Mouse (Mus musculus): ENCODE results near the gene Fam89a. TPM values are rescaled to one million over a fixed set of nuclear protein-coding genes. Genes with fewer than 3 reads are reported as not detected.

Gene Fam89a
- polyA plus RNA-seq, 1 experiment from 2014 or later: 0.38 TPM

GRCm38 (mm10) chr8:124739268-124739667, 12.4 kb downstream of the Fam89a start:
- no peak overlapping the region for H3K4me2 ChIP-seq (ENCODE audit: low read length)
- peaks cover 21% of the 10 kb centered on the region for H3K36me3 ChIP-seq (ENCODE audit: control insufficient read depth, insufficient read depth, low read length)
- H3K9ac ChIP-seq (ENCODE audit: low read length): no peak overlapping the region
- no peak overlapping the region for H3K4me3 ChIP-seq (ENCODE audit: low read depth, low read length)
- H3K9me3 ChIP-seq (replicated peaks; ENCODE audit: control insufficient read depth, low read length): no peaks in the 10 kb centered on the region
- H3K27me3 ChIP-seq (replicated peaks; ENCODE audit: control insufficient read depth, insufficient read depth, low read length): no peaks in the 10 kb centered on the region
- 81% methylated on average over 1 of the region's 1 CpGs for WGBS
- DNase-seq (ENCODE audit: low spot score): peak; percentile 50
- ATAC-seq: no peak
- H3K27ac ChIP-seq (ENCODE audit: low read depth, low read length): no peak overlapping the region
- no peaks in the 10 kb centered on the region for H3K4me1 ChIP-seq (ENCODE audit: control insufficient read depth, insufficient read depth, low read length)

- whole genome bisulfite sequencing: 60% methylated on average over 3 of the region's 3 CpGs
- peaks cover 54% of the 10 kb centered on the region for H3K36me3 ChIP-seq (ENCODE audit: control insufficient read depth, insufficient read depth, low read length)
- no peak overlapping the region for H3K27ac ChIP-seq (ENCODE audit: low read depth, low read length)
- no peak for DNase-seq (ENCODE audit: low spot score)
- no peaks in the 10 kb centered on the region for H3K4me1 ChIP-seq (ENCODE audit: control insufficient read depth, insufficient read depth, low read length)
- H3K9ac ChIP-seq (ENCODE audit: low read length): no peak overlapping the region
- H3K4me2 ChIP-seq (ENCODE audit: low read length): no peak overlapping the region
- no peaks in the 10 kb centered on the region for H3K9me3 ChIP-seq (replicated peaks; ENCODE audit: control insufficient read depth, low read length)
- ATAC-seq: no peak
- H3K27me3 ChIP-seq (replicated peaks; ENCODE audit: control insufficient read depth, insufficient read depth, low read length): no peaks in the 10 kb centered on the region
- no peak overlapping the region for H3K4me3 ChIP-seq (ENCODE audit: low read depth, low read length)
Measured at GRCm38 (mm10) chr8:124735371-124735911, 16.2 kb downstream of the Fam89a start.

- Histone ChIP-seq H3K27ac (ENCODE audit: low read depth, low read length) (no peak overlapping the region), H3K9me3 (replicated peaks; ENCODE audit: control insufficient read depth, low read length) (no peaks in the 10 kb centered on the region), H3K4me3 (ENCODE audit: low read depth, low read length) (no peak overlapping the region), H3K9ac (ENCODE audit: low read length) (no peak overlapping the region), H3K4me1 (ENCODE audit: control insufficient read depth, insufficient read depth, low read length) (no peaks in the 10 kb centered on the region), H3K4me2 (ENCODE audit: low read length) (no peak overlapping the region), H3K36me3 (ENCODE audit: control insufficient read depth, insufficient read depth, low read length) (peaks cover 80% of the 10 kb centered on the region), H3K27me3 (replicated peaks; ENCODE audit: control insufficient read depth, insufficient read depth, low read length) (no peaks in the 10 kb centered on the region)
- DNase-seq (ENCODE audit: low spot score) (no peak), ATAC-seq (no peak)
- WGBS: 89% methylated on average over 8 of the region's 8 CpGs
Measured at GRCm38 (mm10) chr8:124732828-124733227, 18.8 kb downstream of the Fam89a start.

GRCm38 (mm10) chr8:124724301-124724700, 27.3 kb downstream of the Fam89a start:
- no peak for ATAC-seq
- no peak overlapping the region for H3K9ac ChIP-seq (ENCODE audit: low read length)
- H3K4me3 ChIP-seq (ENCODE audit: low read depth, low read length): no peak overlapping the region
- 96% methylated on average over 7 of the region's 7 CpGs for WGBS
- peaks cover 18% of the 10 kb centered on the region for H3K4me1 ChIP-seq (ENCODE audit: control insufficient read depth, insufficient read depth, low read length)
- no peaks in the 10 kb centered on the region for H3K27me3 ChIP-seq (replicated peaks; ENCODE audit: control insufficient read depth, insufficient read depth, low read length)
- peaks cover 35% of the 10 kb centered on the region for H3K36me3 ChIP-seq (ENCODE audit: control insufficient read depth, insufficient read depth, low read length)
- H3K9me3 ChIP-seq (replicated peaks; ENCODE audit: control insufficient read depth, low read length): no peaks in the 10 kb centered on the region
- H3K27ac ChIP-seq (ENCODE audit: low read depth, low read length): no peak overlapping the region
- no peak overlapping the region for H3K4me2 ChIP-seq (ENCODE audit: low read length)
- DNase-seq (ENCODE audit: low spot score): no peak

GRCm38 (mm10) chr8:124721862-124722515, 29.6 kb downstream of the Fam89a start, which contains the start of the genes Ttc13 and Arv1:
Gene Ttc13 (minus strand): TSS chr8:124721983.
Gene Arv1 (plus strand): TSS chr8:124722139.
- H3K4me2 ChIP-seq (ENCODE audit: low read length): peak within 1 kb of the TSS; percentile 89
- H3K9ac ChIP-seq (ENCODE audit: low read length): peak within 1 kb of the TSS; percentile 94
- 0% methylated on average over 58 of the region's 59 CpGs for WGBS
- peaks cover 16% of the 10 kb centered on the region for H3K36me3 ChIP-seq (ENCODE audit: control insufficient read depth, insufficient read depth, low read length)
- peak; percentile 99 for DNase-seq (ENCODE audit: low spot score)
- H3K27me3 ChIP-seq (replicated peaks; ENCODE audit: control insufficient read depth, insufficient read depth, low read length): no peaks in the 10 kb centered on the region
- peak; percentile 100 for ATAC-seq
- H3K9me3 ChIP-seq (replicated peaks; ENCODE audit: control insufficient read depth, low read length): no peaks in the 10 kb centered on the region
- H3K4me1 ChIP-seq (ENCODE audit: control insufficient read depth, insufficient read depth, low read length): peaks cover 18% of the 10 kb centered on the region
- H3K4me3 ChIP-seq (ENCODE audit: low read depth, low read length): peak within 1 kb of the TSS; percentile 92
- H3K27ac ChIP-seq (ENCODE audit: low read depth, low read length): peak within 1 kb of the TSS; percentile 58; the same call in 1 of the 2 replicates

GRCm38 (mm10) chr8:124720938-124721861, 30.4 kb downstream of the Fam89a start:
- 3% methylated on average over 31 of the region's 31 CpGs for WGBS
- Histone ChIP-seq H3K9ac (ENCODE audit: low read length) (peak overlapping the region; percentile 94), H3K27me3 (replicated peaks; ENCODE audit: control insufficient read depth, insufficient read depth, low read length) (no peaks in the 10 kb centered on the region), H3K4me3 (ENCODE audit: low read depth, low read length) (peak overlapping the region; percentile 92), H3K27ac (ENCODE audit: low read depth, low read length) (peak overlapping the region; percentile 58; the same call in 1 of the 2 replicates), H3K9me3 (replicated peaks; ENCODE audit: control insufficient read depth, low read length) (no peaks in the 10 kb centered on the region), H3K36me3 (ENCODE audit: control insufficient read depth, insufficient read depth, low read length) (peaks cover 11% of the 10 kb centered on the region), H3K4me2 (ENCODE audit: low read length) (peak overlapping the region; percentile 89), H3K4me1 (ENCODE audit: control insufficient read depth, insufficient read depth, low read length) (peaks cover 18% of the 10 kb centered on the region)
- ATAC-seq (peak; percentile 72), DNase-seq (ENCODE audit: low spot score) (peak; percentile 6)

GRCm38 (mm10) chr8:124720133-124720532, 31.5 kb downstream of the Fam89a start:
- no peaks in the 10 kb centered on the region for H3K9me3 ChIP-seq (replicated peaks; ENCODE audit: control insufficient read depth, low read length)
- 80% methylated on average over 7 of the region's 7 CpGs for WGBS
- peaks cover 7% of the 10 kb centered on the region; the same call in 1 of the 2 replicates for H3K36me3 ChIP-seq (ENCODE audit: control insufficient read depth, insufficient read depth, low read length)
- no peaks in the 10 kb centered on the region for H3K27me3 ChIP-seq (replicated peaks; ENCODE audit: control insufficient read depth, insufficient read depth, low read length)
- no peak for DNase-seq (ENCODE audit: low spot score)
- peaks cover 18% of the 10 kb centered on the region for H3K4me1 ChIP-seq (ENCODE audit: control insufficient read depth, insufficient read depth, low read length)
- no peak overlapping the region for H3K4me3 ChIP-seq (ENCODE audit: low read depth, low read length)
- H3K9ac ChIP-seq (ENCODE audit: low read length): no peak overlapping the region
- no peak overlapping the region for H3K27ac ChIP-seq (ENCODE audit: low read depth, low read length)
- ATAC-seq: no peak
- H3K4me2 ChIP-seq (ENCODE audit: low read length): no peak overlapping the region

- 93% methylated on average over 8 of the region's 8 CpGs for WGBS
- H3K9me3 ChIP-seq (replicated peaks; ENCODE audit: control insufficient read depth, low read length): no peaks in the 10 kb centered on the region
- H3K27ac ChIP-seq (ENCODE audit: low read depth, low read length): no peak overlapping the region
- DNase-seq (ENCODE audit: low spot score): no peak
- H3K27me3 ChIP-seq (replicated peaks; ENCODE audit: control insufficient read depth, insufficient read depth, low read length): no peaks in the 10 kb centered on the region
- H3K4me2 ChIP-seq (ENCODE audit: low read length): no peak overlapping the region
- no peak for ATAC-seq
- no peak overlapping the region for H3K4me3 ChIP-seq (ENCODE audit: low read depth, low read length)
- no peak overlapping the region for H3K9ac ChIP-seq (ENCODE audit: low read length)
- H3K36me3 ChIP-seq (ENCODE audit: control insufficient read depth, insufficient read depth, low read length): peaks cover 38% of the 10 kb centered on the region
- peaks cover 6% of the 10 kb centered on the region for H3K4me1 ChIP-seq (ENCODE audit: control insufficient read depth, insufficient read depth, low read length)
Measured at GRCm38 (mm10) chr8:124715736-124716135, 35.9 kb downstream of the Fam89a start.

All from forebrain, embryonic 14.5 days (tissue).